Comparison of ENCODE assay signal across 8 mouse cellular contexts in genomic region chr7:29783871-29784551, GRCm38 (mm10). TPM values are rescaled to one million over a fixed set of nuclear protein-coding genes. Genes with fewer than 3 reads are reported as not detected.
DNase-seq lines count a peak whose midpoint lies in the region; ATAC-seq and TF ChIP-seq lines count a peak whose summit lies in the region.

Zfp30 (plus strand) TSS chr7:29783998.

- H3K9me3 ChIP-seq in midbrain, embryonic 11.5 days (ENCODE audit: control insufficient read depth, low read length), result no peaks in the 10 kb centered on the region

- intact Hi-C loops in left cerebral cortex, postnatal 4 days (cut with DNase I), result no loop called here

- TF ChIP-seq POLR2A in small intestine, adult 2 months (IDR thresholded peaks at IDR 0.05; ENCODE audit: low read depth, low read length), result no peak

- WGBS in midbrain, embryonic 11.5 days, result under 1% methylated on average over 45 of the region's 45 CpGs
- WGBS in small intestine, adult 2 months, result 1% methylated on average over 45 of the region's 45 CpGs

- TF ChIP-seq CTCF in small intestine, adult 2 months (IDR thresholded peaks at IDR 0.05; ENCODE audit: extremely low read depth, insufficient read length, insufficient replicate concordance, low read depth, low read length), result no peak

- no peaks in the 10 kb centered on the region for H3K27me3 ChIP-seq in midbrain, embryonic 11.5 days (ENCODE audit: control insufficient read depth, insufficient read depth, low read length)
- no peaks in the 10 kb centered on the region for H3K27me3 ChIP-seq in small intestine, adult 2 months (ENCODE audit: control insufficient read depth, insufficient read depth, low read length)

- H3K27ac ChIP-seq in midbrain, embryonic 11.5 days (ENCODE audit: low read depth, low read length), result peak within 1 kb of the TSS; percentile 83
- no peak within 1 kb of the TSS for H3K27ac ChIP-seq in small intestine, adult 2 months (ENCODE audit: insufficient read depth, low read depth, low read length)

- peak within 1 kb of the TSS; percentile 79 for H3K4me3 ChIP-seq in midbrain, embryonic 11.5 days (ENCODE audit: low read depth, low read length)
- peak within 1 kb of the TSS; percentile 91 for H3K4me3 ChIP-seq in small intestine, adult 2 months (ENCODE audit: low read depth, low read length)

- ATAC-seq in midbrain, embryonic 11.5 days (ENCODE audit: low FRiP score), result peak; percentile 96
- no peak for ATAC-seq in monocyte, adult 5-6 weeks (replicated peaks; ENCODE audit: insufficient number of reproducible peaks, low FRiP score, low TSS enrichment, poor library complexity, severe bottlenecking)

- DNase-seq in adrenal gland, postnatal 10 days, result peak; percentile 88
- peak; percentile 92 for DNase-seq in embryo, embryonic 11.5 days (ENCODE audit: low read depth, low spot score)
- DNase-seq in heart, adult 11 months, result peak; percentile 99
- peak; percentile 81 for DNase-seq in kidney, adult 11 months
- DNase-seq in left cerebral cortex, postnatal 4 days, result peak; percentile 94
- DNase-seq in midbrain, embryonic 11.5 days (ENCODE audit: low spot score, missing footprints), result peak; percentile 98

- no peaks in the 10 kb centered on the region for H3K36me3 ChIP-seq in midbrain, embryonic 11.5 days (ENCODE audit: control insufficient read depth, insufficient read depth, low read length)
- peaks cover 2% of the 10 kb centered on the region for H3K36me3 ChIP-seq in small intestine, adult 2 months (ENCODE audit: control insufficient read depth, insufficient read depth, low read length)

- peaks cover 11% of the 10 kb centered on the region for H3K4me1 ChIP-seq in midbrain, embryonic 11.5 days (ENCODE audit: control insufficient read depth, insufficient read depth, low read length)
- peaks cover 3% of the 10 kb centered on the region; the same call in 1 of the 2 replicates for H3K4me1 ChIP-seq in small intestine, adult 2 months (ENCODE audit: control insufficient read depth, insufficient read depth, insufficient read length, low read length)

- peak within 1 kb of the TSS; percentile 82 for H3K4me2 ChIP-seq in midbrain, embryonic 11.5 days

- peak within 1 kb of the TSS; percentile 94 for H3K9ac ChIP-seq in midbrain, embryonic 11.5 days (ENCODE audit: low read length)

RNA-seq across cellular contexts. Expression of gene Zfp30, which starts in this region (rescaled TPM):
- total RNA-seq in adrenal gland, postnatal 10 days (2021), result 1 to 10 TPM; 3.0 to 4.8 TPM
- 10 to 100 TPM; 12.0 to 13.1 TPM for total RNA-seq in left cerebral cortex, postnatal 4 days (2021)
- polyA plus RNA-seq in midbrain, embryonic 11.5 days (2014; fragmentation: Nextera tagmentation; extraction: Ambion mirVana), result 8.5 and 9.8 TPM in 2 replicates
- 0.32 and 0.52 TPM in 2 replicates for polyA plus RNA-seq in small intestine, adult 2 months (2012; rRNA removed)
- 0.39 TPM in 1 of 3 replicates, not detected in the others for total RNA-seq in monocyte, adult 5-6 weeks (2017)
